Mouse (Mus musculus) liver, embryonic 16.5 days (tissue): ENCODE data around the gene Rere. TPM values are rescaled to one million over a fixed set of nuclear protein-coding genes. Genes with fewer than 3 reads are reported as not detected.

ENCODE experiments used
- ATAC-seq: fragments of 200-750 bp; cut with Nextera tagmentation; 2 replicates; pipeline ENCODE4 v1.8.0; 2017; ENCODE audit warnings: low read depth, mild to moderate bottlenecking, moderate number of reproducible peaks, moderate library complexity
- H3K27ac ChIP-seq: fragments of 300-500 bp; sonication (generic); 2 replicates; pipeline ENCODE4 v1.5.1; 2014; ENCODE audit warnings: mild to moderate bottlenecking, low read length
- H3K27me3 ChIP-seq: fragments of 300-500 bp; sonication (generic); 2 replicates; pipeline ENCODE4 v1.6.1; 2014; ENCODE audit warnings: low read depth, low read length, mixed read lengths; ENCODE audit not compliant: control insufficient read depth, insufficient read depth
- H3K36me3 ChIP-seq: fragments of 300-500 bp; sonication (generic); 2 replicates; pipeline ENCODE4 v1.6.1; 2014; ENCODE audit warnings: mild to moderate bottlenecking; ENCODE audit not compliant: control insufficient read depth, insufficient read depth
- H3K4me1 ChIP-seq: fragments of 300-500 bp; sonication (generic); 2 replicates; pipeline ENCODE4 v1.6.1; 2014; ENCODE audit warnings: low read depth, low read length, mixed read lengths; ENCODE audit not compliant: control insufficient read depth
- H3K4me2 ChIP-seq: fragments of 300-500 bp; sonication (generic); 2 replicates; pipeline ENCODE4 v1.6.1; 2014; ENCODE audit warnings: low read depth, low read length, mixed read lengths
- H3K4me3 ChIP-seq: fragments of 300-500 bp; sonication (generic); 2 replicates; pipeline ENCODE4 v1.5.1; 2014; ENCODE audit warnings: low read depth, mild to moderate bottlenecking, low read length
- H3K9ac ChIP-seq: fragments of 300-500 bp; sonication (generic); 2 replicates; pipeline ENCODE4 v1.6.1; 2014; ENCODE audit warnings: low read depth, low read length
- H3K9me3 ChIP-seq: fragments of 300-500 bp; sonication (generic); replicated peaks from 2 replicates; pipeline ENCODE4 v1.6.1; 2016; ENCODE audit warnings: low read length; ENCODE audit not compliant: control insufficient read depth
- WGBS: fragments of 180-500 bp; shearing (Covaris S2); extraction: QIAGEN DNeasy Blood & Tissue Kit; methylation state at CpG from one replicate; pipeline ENCODE4 v1.1.7; 2014; ENCODE audit not compliant: insufficient replicate concordance; 5-methylcytosine and 5-hydroxymethylcytosine counted together
- polyA plus RNA-seq: library from polyadenylated mRNA; unstranded; fragments of >200 nt; fragmentation: Nextera tagmentation; extraction: Ambion mirVana; gene quantifications from 2 replicates; pipeline ENCODE4 v1.2.1, GENCODE M21; 2015

The Rere gene
- polyA plus RNA-seq, 1 experiment from 2014 or later, result 6.8 TPM

DNA sequence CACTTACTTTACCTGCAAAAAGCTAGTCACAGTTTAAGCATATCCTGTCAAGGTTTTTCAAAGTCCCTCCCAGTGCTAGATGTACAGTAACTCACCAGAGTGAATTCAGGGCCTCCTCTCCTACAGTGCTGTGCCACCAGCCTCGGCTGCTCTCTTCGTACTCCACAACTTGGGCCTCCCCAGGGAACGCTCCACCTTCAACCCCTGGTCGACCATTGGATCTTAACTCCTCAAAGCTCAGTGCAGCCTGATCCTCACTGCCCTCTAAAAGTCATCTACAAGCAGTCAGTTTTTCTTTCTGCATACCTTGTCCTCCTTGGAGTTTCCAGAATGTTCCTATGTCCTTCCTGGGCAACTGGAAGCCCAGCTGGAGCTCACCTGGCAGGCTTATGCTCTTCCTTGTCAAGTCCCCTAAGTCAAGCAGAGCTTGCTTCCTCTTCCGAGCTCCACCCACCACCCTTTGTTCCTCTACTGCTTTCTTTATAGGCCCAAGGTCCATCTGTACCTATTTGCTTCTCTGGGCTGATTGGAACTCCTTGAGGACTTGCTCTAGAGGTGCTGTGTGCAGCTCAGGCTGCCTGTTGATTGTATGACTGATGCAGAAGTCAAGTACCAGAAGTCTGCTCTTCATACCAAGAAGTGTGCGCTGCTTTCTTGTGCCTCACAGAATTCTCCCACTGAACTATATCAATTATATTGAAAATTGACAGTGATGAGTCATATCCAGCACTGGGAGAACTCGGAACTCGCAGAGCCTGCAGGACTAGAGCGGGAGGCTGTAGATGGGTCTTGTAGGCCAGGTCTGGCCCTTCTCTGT is 287.1 kb downstream of the Rere start:
- H3K9me3 ChIP-seq, result no peaks in the 10 kb centered on the region
- H3K4me1 ChIP-seq, result peaks cover 48% of the 10 kb centered on the region
- ATAC-seq, result no peak
- no peaks in the 10 kb centered on the region for H3K36me3 ChIP-seq
- H3K9ac ChIP-seq, result peak overlapping the region; percentile 84
- H3K27ac ChIP-seq, result peak overlapping the region; percentile 89
- peak overlapping the region; percentile 94 for H3K4me2 ChIP-seq
- 32% methylated on average over 9 of the region's 9 CpGs for WGBS
- peak overlapping the region; percentile 77 for H3K4me3 ChIP-seq
- H3K27me3 ChIP-seq, result no peaks in the 10 kb centered on the region

DNA sequence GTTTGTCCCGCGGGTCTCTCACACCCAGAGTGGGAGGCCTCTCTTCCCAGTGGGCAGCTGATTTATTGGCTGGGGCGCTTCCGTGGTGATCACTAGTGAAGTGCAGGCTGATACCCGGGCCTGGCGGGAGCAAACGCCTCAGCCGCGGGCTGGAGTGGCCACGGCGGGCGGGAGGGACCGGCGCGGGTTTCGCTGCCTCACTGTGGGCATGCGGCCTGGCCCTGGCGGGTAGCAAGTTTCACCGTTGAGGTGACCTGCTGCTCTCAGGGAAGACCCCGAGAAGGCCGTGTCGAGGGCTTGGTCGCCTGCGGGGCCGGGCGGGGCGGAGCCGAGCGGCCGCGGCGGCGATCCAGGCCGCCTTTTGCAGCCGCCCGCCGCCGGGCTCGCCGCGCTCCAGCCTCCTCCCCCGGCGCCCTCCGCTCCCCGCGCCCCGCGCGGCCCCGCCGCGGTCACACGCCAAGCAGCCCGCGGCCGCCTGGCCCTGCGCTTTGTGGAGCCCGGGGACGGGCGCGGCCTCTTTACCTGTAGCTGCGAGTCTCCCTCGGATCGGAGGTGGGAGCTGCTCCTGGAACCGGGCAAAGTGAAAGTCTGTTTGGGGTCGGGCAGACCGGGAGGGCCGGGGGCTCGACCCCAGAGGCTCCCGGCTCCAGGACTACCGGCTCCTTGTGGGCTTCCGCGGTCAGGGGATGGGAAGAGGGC is 287.8 kb downstream of the Rere start:
- Histone ChIP-seq H3K4me2 (peak overlapping the region; percentile 94), H3K27me3 (no peaks in the 10 kb centered on the region), H3K36me3 (no peaks in the 10 kb centered on the region), H3K9me3 (no peaks in the 10 kb centered on the region), H3K4me1 (peaks cover 40% of the 10 kb centered on the region), H3K27ac (peak overlapping the region; percentile 89), H3K9ac (peak overlapping the region; percentile 84), H3K4me3 (peak overlapping the region; percentile 77)
- under 1% methylated on average over 62 of the region's 73 CpGs for WGBS
- ATAC-seq, result peak; percentile 88

DNA sequence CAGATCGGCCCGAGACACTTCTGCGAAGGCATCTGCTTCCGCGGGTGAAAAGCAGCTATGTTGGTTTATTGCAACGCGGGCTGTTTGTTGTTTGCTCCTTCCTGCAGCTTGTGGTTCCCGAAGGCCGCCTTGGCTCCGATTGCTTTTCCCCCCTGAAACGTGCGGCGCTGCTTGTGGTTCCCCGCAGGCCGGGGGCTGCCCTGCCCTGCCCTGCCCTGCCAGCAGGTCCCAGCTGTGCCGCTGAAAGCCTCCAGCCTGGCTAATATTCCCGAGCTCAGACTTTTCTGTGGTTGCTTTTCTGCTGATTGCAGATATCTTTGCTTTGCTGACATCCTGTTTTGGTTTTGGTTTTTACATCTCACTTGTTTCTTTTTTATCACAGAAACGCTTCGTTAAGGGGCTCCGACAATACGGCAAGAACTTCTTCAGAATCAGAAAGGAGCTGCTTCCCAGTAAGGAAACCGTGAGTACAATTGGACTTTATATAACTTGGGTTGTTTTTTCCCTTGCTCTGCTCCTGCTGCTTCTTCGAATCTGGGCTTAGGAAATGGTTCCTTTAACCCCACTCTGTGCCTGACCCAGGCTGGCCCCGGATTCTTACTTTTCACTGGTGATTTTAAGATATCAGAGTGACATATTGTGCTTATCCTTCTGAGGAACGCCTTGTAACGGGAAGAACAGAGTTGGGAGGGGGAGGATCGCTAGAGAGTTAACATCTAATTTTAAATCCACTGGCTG is 288.6 kb downstream of the Rere start:
- WGBS, result under 1% methylated on average over 27 of the region's 27 CpGs

DNA sequence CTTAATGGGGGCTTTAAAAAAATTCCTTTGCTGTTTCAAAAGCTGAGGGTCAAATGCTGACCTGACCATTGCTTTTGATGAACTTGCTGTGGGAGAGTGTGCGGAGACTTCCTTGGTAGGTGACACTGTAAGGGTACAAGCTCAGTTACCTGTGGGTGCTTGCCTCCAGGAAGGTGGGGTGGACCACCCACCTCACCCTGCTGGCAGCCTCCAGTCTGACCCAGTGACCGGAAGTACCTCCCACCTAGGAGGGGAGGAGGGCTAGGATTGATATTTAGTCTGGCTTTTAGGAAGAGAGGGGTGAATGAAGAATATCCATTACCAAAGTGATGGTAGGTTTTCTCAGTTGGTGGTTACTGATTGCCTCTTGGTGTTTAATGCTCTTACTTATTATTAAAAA is 289.3 kb downstream of the Rere start:
- Histone ChIP-seq H3K9me3 (no peaks in the 10 kb centered on the region), H3K36me3 (no peaks in the 10 kb centered on the region), H3K4me2 (peak overlapping the region; percentile 94), H3K27me3 (no peaks in the 10 kb centered on the region), H3K4me1 (peaks cover 43% of the 10 kb centered on the region), H3K9ac (no peak overlapping the region), H3K4me3 (peak overlapping the region; percentile 77), H3K27ac (no peak overlapping the region)
- no peak for ATAC-seq
- 34% methylated on average over 2 of the region's 2 CpGs for WGBS

More for the DNA sequence above, 288.6 kb downstream of the Rere start:
- Histone ChIP-seq H3K27ac (peak overlapping the region; percentile 89), H3K9me3 (no peaks in the 10 kb centered on the region), H3K4me3 (peak overlapping the region; percentile 77), H3K9ac (peak overlapping the region; percentile 84), H3K4me1 (peaks cover 44% of the 10 kb centered on the region), H3K27me3 (no peaks in the 10 kb centered on the region), H3K4me2 (peak overlapping the region; percentile 94), H3K36me3 (no peaks in the 10 kb centered on the region)
- peak; percentile 45 for ATAC-seq

DNA sequence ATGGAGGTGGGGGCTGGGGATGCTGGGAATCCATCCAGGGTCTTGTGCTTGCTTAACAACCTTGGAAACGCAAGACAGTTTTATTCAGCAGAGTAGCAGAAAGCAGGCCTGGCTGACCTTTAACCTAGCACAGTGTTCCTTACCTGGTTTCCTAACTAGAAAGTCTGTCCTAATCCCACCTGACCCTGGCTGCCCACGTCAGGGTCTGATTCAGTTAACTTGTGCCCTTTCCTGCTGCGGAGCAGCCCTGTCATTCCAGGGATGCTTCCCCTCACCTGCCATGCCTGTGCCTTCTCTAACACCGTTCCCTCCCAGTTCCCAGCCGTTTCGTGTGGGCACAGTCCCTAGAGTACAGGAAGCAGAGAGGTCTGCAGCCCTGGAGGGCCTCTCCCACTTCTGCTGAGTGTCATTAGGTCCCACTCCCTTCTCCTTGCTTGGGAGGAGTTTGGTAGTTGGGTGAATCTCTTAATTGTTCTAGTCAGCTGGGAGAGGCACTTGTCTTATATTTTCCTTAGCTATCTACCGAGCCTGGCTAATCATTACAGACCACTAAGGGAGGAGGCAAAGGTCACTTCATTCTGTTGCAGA is 290.8 kb downstream of the Rere start:
- WGBS, result 48% methylated on average over 7 of the region's 7 CpGs
- Histone ChIP-seq H3K4me3 (no peak overlapping the region), H3K9ac (no peak overlapping the region), H3K27me3 (no peaks in the 10 kb centered on the region), H3K36me3 (no peaks in the 10 kb centered on the region), H3K4me1 (peaks cover 39% of the 10 kb centered on the region), H3K9me3 (no peaks in the 10 kb centered on the region), H3K27ac (peak overlapping the region; percentile 24), H3K4me2 (peak overlapping the region; percentile 12)
- ATAC-seq, result no peak

DNA sequence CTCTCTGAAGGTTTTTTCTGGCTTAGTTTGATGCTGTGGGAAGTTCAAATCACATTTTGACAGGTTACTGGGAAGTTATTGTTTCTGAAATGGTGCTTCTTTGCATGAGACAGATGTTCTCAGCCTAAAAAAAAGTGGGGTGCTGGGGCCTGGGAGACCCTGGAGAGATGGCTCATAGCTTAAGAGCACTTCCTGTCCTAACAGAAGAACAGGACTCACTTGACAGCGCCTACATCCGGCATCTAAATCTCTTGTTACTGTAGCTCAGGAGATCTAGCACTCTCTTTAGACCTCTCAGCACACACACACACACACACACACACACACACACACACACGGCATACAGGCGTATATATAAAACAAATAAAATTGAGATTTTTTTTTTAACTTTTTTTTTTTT is 291.5 kb downstream of the Rere start:
- Histone ChIP-seq H3K4me1 (peaks cover 34% of the 10 kb centered on the region), H3K27me3 (no peaks in the 10 kb centered on the region), H3K27ac (no peak overlapping the region; the same call in 1 of the 2 replicates), H3K4me3 (no peak overlapping the region), H3K9me3 (no peaks in the 10 kb centered on the region), H3K9ac (no peak overlapping the region), H3K4me2 (peak overlapping the region; percentile 12), H3K36me3 (no peaks in the 10 kb centered on the region)
- WGBS, result 78% methylated on average over 4 of the region's 4 CpGs
- ATAC-seq, result no peak

DNA sequence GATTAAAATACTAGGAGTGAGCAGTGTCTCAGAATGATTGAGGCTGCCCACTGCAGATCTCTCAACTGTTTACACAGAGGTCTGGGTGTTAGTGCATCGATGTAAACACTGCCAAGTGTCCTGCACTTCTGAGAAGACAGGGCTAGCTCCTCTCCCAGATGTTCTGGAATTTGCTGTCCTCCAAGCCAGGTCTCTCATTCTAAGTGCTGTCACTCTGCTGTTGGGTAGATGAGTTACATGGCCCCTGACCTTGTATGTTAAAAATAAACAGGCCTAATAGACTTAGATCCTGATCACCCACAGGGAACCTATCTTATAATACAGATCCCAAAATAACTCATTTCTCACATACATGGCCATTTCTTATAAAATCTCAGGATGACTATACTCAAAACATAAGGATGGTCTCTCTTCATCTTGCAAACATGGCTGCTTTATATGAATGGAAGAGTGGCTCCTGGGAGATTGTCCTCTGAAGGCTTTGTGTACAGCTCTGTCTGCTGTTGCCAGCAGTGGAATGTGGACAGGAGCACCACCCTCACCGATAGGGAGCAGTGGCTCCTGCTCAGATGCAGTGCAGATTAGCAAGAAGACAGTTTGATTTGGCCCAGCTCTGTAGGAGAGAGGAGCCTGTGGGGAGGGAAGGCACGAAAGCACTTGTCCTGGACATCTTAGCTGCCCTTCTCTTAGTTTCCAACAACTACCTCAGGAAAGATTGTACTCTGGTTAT is 294.1 kb downstream of the Rere start:
- Histone ChIP-seq H3K27me3 (no peaks in the 10 kb centered on the region), H3K9me3 (no peaks in the 10 kb centered on the region), H3K4me2 (no peak overlapping the region), H3K36me3 (no peaks in the 10 kb centered on the region), H3K4me1 (peaks cover 19% of the 10 kb centered on the region), H3K27ac (peak overlapping the region; percentile 42; the same call in 1 of the 2 replicates), H3K9ac (no peak overlapping the region), H3K4me3 (no peak overlapping the region)
- WGBS, result 56% methylated on average over 3 of the region's 3 CpGs
- peak; percentile 62; the same call in 1 of the 2 replicates for ATAC-seq

DNA sequence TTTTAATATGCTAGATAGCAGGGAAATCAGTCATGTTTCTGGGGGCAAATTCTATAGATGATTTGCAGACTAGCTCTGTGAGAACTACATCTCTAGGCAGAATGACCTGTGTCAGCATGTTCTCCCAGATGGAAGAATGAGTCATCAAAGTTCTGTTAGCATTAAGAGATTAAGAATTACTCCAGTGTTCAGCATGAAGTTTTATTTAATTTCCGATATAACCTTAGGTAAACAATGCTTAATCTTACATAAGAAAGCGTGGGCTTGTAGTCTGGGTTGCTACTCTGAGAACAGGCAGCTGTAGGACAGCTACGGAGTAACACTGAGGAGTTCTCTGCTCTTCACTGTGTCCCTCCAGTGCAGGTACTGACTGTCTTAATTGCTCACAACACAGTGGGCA is 294.9 kb downstream of the Rere start:
- H3K27ac ChIP-seq, result no peak overlapping the region
- no peaks in the 10 kb centered on the region for H3K9me3 ChIP-seq
- no peaks in the 10 kb centered on the region for H3K27me3 ChIP-seq
- WGBS, result 64% methylated on average over 3 of the region's 3 CpGs
- H3K4me3 ChIP-seq, result no peak overlapping the region
- H3K4me1 ChIP-seq, result peaks cover 19% of the 10 kb centered on the region
- H3K36me3 ChIP-seq, result no peaks in the 10 kb centered on the region
- no peak for ATAC-seq
- H3K9ac ChIP-seq, result no peak overlapping the region
- H3K4me2 ChIP-seq, result no peak overlapping the region
